Mouse (Mus musculus) stomach, embryonic 15.5 days (tissue): ENCODE measurements around the gene Smc2. TPM values are rescaled to one million over a fixed set of nuclear protein-coding genes. Genes with fewer than 3 reads are reported as not detected.

ENCODE experiments used
- ATAC-seq: fragments of 200-750 bp; cut with Nextera tagmentation; 2 replicates; pipeline ENCODE4 v1.8.0; 2017; ENCODE audit warnings: low read depth, moderate number of reproducible peaks, moderate TSS enrichment; ENCODE audit not compliant: insufficient read depth, low FRiP score
- H3K27ac ChIP-seq: fragments of 300-500 bp; sonication (generic); 2 replicates; pipeline ENCODE4 v1.5.1; 2015; ENCODE audit warnings: mild to moderate bottlenecking, inconsistent platforms
- H3K27me3 ChIP-seq: fragments of 300-500 bp; sonication (generic); replicated peaks from 2 replicates; pipeline ENCODE4 v1.6.1; 2015; ENCODE audit warnings: inconsistent platforms
- H3K36me3 ChIP-seq: fragments of 300-500 bp; sonication (generic); 2 replicates; pipeline ENCODE4 v1.6.1; 2015; ENCODE audit warnings: inconsistent platforms
- H3K4me1 ChIP-seq: fragments of 300-500 bp; sonication (generic); 2 replicates; pipeline ENCODE4 v1.6.1; 2015; ENCODE audit warnings: inconsistent platforms
- H3K4me2 ChIP-seq: fragments of 300-500 bp; sonication (generic); 2 replicates; pipeline ENCODE4 v1.6.1; 2015; ENCODE audit warnings: mild to moderate bottlenecking, inconsistent platforms
- H3K4me3 ChIP-seq: fragments of 300-500 bp; sonication (generic); replicated peaks from 2 replicates; pipeline ENCODE4 v1.5.1; 2015; ENCODE audit warnings: inconsistent platforms
- H3K9ac ChIP-seq: fragments of 300-500 bp; sonication (generic); 2 replicates; pipeline ENCODE4 v1.6.1; 2015; ENCODE audit warnings: inconsistent platforms
- H3K9me3 ChIP-seq: fragments of 300-500 bp; sonication (generic); 2 replicates; pipeline ENCODE4 v1.6.1; 2016; ENCODE audit warnings: inconsistent platforms
- WGBS: fragments of 180-500 bp; shearing (Covaris S2); methylation state at CpG from one replicate; pipeline ENCODE4 v1.1.7; 2015; 5-methylcytosine and 5-hydroxymethylcytosine counted together
- polyA plus RNA-seq: library from polyadenylated mRNA; unstranded; fragments of >200 nt; fragmentation: Nextera tagmentation; extraction: Ambion mirVana; gene quantifications from 2 replicates; pipeline ENCODE4 v1.2.1, GENCODE M21; 2015

Gene Smc2
- polyA plus RNA-seq, 1 experiment from 2014 or later: 173 TPM

DNA sequence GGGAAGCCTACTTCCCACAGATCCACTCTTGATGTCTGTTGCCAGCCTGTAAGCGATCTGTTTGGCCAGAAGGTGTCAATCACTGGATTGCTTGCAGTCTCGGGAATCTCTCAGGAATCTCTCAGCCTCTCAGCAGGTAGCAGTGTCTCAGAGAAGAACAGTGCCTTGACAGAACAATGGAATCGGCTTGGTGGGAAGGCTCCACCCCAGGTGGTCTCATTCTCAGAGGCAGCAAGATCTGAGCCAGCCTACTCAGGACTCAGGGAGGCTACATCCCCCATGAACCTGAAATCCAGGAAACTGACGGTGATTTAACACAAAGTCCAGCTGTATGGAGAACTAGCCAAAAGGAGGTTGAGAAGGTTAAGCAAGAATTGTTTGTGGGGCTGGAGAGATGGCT, 78.5 kb downstream of the Smc2 start:
- Histone ChIP-seq H3K27ac (no peak overlapping the region), H3K9ac (no peak overlapping the region), H3K4me1 (no peaks in the 10 kb centered on the region), H3K4me2 (no peak overlapping the region), H3K4me3 (no peak overlapping the region), H3K9me3 (no peaks in the 10 kb centered on the region), H3K27me3 (no peaks in the 10 kb centered on the region), H3K36me3 (no peaks in the 10 kb centered on the region)
- ATAC-seq: no peak
- WGBS: 24% methylated on average over 4 of the region's 4 CpGs

DNA sequence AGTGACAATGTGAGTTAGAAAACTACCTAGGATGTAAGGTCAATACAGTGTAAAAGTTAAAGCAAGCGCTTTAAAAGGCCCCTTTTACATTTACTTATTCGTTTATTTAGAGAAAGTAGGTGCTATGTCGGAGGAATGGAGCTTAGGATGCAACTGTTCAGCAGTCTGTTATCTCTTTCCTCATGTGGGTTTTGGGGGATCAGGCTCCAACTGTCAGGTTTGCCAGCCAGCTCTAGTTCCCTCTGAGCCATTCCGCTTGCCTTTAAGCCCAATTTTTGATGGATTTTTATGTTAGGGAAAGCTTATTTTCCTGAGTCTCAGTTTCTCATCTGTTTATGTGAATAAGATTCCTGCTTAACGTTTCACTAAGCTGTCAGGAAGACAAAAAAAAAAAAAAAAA, 80.3 kb downstream of the Smc2 start:
- Histone ChIP-seq H3K27me3 (no peaks in the 10 kb centered on the region), H3K36me3 (no peaks in the 10 kb centered on the region), H3K4me2 (no peak overlapping the region), H3K4me1 (no peaks in the 10 kb centered on the region), H3K4me3 (no peak overlapping the region), H3K27ac (no peak overlapping the region), H3K9ac (no peak overlapping the region), H3K9me3 (no peaks in the 10 kb centered on the region)
- no peak for ATAC-seq
- WGBS: 68% methylated on average over 5 of the region's 5 CpGs

DNA sequence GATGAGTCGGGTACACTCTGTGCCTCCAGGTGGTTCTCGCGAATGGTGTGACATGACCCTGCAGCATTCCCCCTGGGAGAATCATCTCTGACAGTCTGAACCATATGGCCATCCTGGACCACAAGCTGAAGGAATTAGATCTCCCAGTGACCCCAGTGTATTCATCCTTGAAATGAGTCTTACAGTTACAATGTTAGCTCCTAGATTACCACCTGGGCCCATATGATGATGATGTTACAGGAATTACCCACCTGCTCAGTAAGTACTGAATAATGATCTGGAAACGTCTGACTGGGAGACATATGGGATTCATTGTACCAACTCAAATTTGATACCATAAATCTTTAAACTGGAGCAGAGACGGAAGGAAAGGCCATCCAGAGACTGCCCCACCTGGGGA, 87.4 kb downstream of the Smc2 start:
- H3K9ac ChIP-seq: no peak overlapping the region
- H3K36me3 ChIP-seq: no peaks in the 10 kb centered on the region
- no peak overlapping the region for H3K27ac ChIP-seq
- ATAC-seq: no peak
- H3K4me3 ChIP-seq: no peak overlapping the region
- H3K9me3 ChIP-seq: no peaks in the 10 kb centered on the region
- H3K4me1 ChIP-seq: no peaks in the 10 kb centered on the region
- no peak overlapping the region for H3K4me2 ChIP-seq
- 76% methylated on average over 5 of the region's 5 CpGs for WGBS
- no peaks in the 10 kb centered on the region for H3K27me3 ChIP-seq

DNA sequence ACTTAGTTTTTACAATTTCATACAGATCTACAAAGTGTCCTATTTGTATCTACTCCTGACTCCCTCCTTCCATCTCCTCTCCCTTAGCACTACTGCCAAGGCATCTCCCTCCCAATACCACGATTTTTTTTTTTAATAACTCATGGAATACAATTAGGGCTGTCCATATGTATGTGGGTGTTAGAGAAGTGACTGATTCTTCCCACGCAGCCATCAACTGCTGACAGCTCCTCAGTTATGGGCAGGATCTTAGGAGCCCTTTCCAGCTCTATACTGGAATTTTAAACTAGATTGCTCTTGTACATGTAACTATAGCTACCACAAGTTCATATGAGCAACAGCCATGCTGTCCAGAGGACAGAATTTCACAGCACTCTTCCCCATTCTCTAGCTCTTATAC, 91.6 kb downstream of the Smc2 start:
- Histone ChIP-seq H3K4me1 (no peaks in the 10 kb centered on the region), H3K36me3 (no peaks in the 10 kb centered on the region), H3K9me3 (no peaks in the 10 kb centered on the region), H3K27me3 (no peaks in the 10 kb centered on the region), H3K4me2 (no peak overlapping the region), H3K4me3 (no peak overlapping the region), H3K9ac (no peak overlapping the region), H3K27ac (no peak overlapping the region)
- no peak for ATAC-seq
- 67% methylated on average over 2 of the region's 2 CpGs for WGBS

Other genes starting within 250 kb of the Smc2 start
- 1.7 and 2.8 TPM in 2 replicates for gene Vma21-ps, start 58.0 kb downstream of the Smc2 start, polyA plus RNA-seq
- gene Toporsl, start 157.0 kb downstream of the Smc2 start, polyA plus RNA-seq: not detected in 2 replicates